Mouse (Mus musculus): Measurements from ENCODE around the gene Gdap1l1. TPM values are rescaled to one million over a fixed set of nuclear protein-coding genes. Genes with fewer than 3 reads are reported as not detected.

Gdap1l1 gene
- 135 and 150 TPM in 2 replicates for polyA plus RNA-seq (2014; fragmentation: Nextera tagmentation; extraction: Ambion mirVana)

GRCm38 (mm10) chr2:163438246-163438618, at the start of gene Gdap1l1:
TSS of gene Gdap1l1 (plus strand) at chr2:163438476.
- under 1% methylated on average over 18 of the region's 18 CpGs for WGBS
- Histone ChIP-seq H3K9ac (replicated peaks; ENCODE audit: low read length) (peak within 1 kb of the TSS; percentile 94), H3K4me2 (ENCODE audit: low read length) (peak within 1 kb of the TSS; percentile 75), H3K4me3 (replicated peaks; ENCODE audit: low read depth, low read length) (peak within 1 kb of the TSS; percentile 91), H3K4me1 (ENCODE audit: control insufficient read depth, insufficient read depth, low read length) (peaks cover 26% of the 10 kb centered on the region), H3K27me3 (ENCODE audit: control insufficient read depth, insufficient read depth, low read length) (no peaks in the 10 kb centered on the region), H3K36me3 (ENCODE audit: control insufficient read depth, insufficient read depth, low read length) (0 out of 2 replicates have a peak, but pooled peaks cover 6% of the 10 kb centered on the region), H3K27ac (replicated peaks; ENCODE audit: low read depth, low read length) (peak within 1 kb of the TSS; percentile 92), H3K9me3 (ENCODE audit: control insufficient read depth, low read length) (no peaks in the 10 kb centered on the region)
- ATAC-seq (ENCODE audit: low FRiP score, low TSS enrichment): peak; percentile 83
- DNase-seq: peak; percentile 90

DNA sequence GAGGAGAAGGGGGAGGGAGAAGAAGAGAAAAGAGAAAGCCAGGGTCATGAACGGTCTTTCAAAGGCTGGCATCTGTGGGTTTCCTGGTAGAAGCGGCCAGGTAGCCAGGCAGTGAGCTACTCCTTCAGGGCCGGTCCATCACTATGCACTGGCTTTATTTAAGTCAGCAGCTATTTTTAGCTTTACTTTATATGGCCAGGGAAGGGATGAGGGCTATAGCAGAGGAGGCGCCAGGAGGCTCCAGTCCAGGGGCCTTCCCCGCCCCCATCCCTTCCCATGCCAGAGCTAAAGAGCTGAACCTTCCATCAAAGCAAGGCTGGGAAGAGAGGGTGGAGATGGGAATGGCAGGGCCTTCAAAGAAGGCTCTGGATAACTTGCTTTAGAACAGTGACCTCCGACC, 45.8 kb upstream of the Gdap1l1 start:
- H3K4me1 ChIP-seq (ENCODE audit: control insufficient read depth, insufficient read depth, low read length): no peaks in the 10 kb centered on the region
- no peaks in the 10 kb centered on the region for H3K9me3 ChIP-seq (ENCODE audit: control insufficient read depth, low read length)
- no peak overlapping the region for H3K27ac ChIP-seq (replicated peaks; ENCODE audit: low read depth, low read length)
- no peaks in the 10 kb centered on the region for H3K36me3 ChIP-seq (ENCODE audit: control insufficient read depth, insufficient read depth, low read length)
- ATAC-seq (ENCODE audit: low FRiP score, low TSS enrichment): no peak
- WGBS: 82% methylated on average over 6 of the region's 6 CpGs
- H3K9ac ChIP-seq (replicated peaks; ENCODE audit: low read length): no peak overlapping the region
- DNase-seq: no peak
- H3K4me2 ChIP-seq (ENCODE audit: low read length): no peak overlapping the region
- no peak overlapping the region for H3K4me3 ChIP-seq (replicated peaks; ENCODE audit: low read depth, low read length)
- no peaks in the 10 kb centered on the region for H3K27me3 ChIP-seq (ENCODE audit: control insufficient read depth, insufficient read depth, low read length)

DNA sequence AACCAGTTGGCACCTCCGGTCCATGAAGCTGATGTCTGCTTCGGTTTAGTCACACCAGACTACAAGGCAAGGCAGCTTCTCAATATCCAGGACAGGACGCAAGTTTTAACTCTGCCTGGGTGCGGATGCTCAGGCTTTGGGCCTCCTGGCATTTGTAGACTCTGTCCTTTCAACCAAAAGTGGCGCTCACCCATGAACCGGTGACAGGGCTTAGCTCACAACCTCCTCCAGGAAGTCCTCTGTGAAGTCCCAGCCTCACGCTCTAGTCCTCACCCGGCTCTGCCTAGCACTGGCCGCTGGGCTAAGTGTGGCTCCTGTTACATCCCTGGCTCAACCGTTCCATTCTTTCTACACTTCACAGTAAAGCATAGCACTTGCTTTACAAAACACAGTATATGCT, 45.0 kb upstream of the Gdap1l1 start:
- Histone ChIP-seq H3K27ac (replicated peaks; ENCODE audit: low read depth, low read length) (no peak overlapping the region), H3K4me2 (ENCODE audit: low read length) (no peak overlapping the region), H3K4me1 (ENCODE audit: control insufficient read depth, insufficient read depth, low read length) (no peaks in the 10 kb centered on the region), H3K9me3 (ENCODE audit: control insufficient read depth, low read length) (no peaks in the 10 kb centered on the region), H3K9ac (replicated peaks; ENCODE audit: low read length) (no peak overlapping the region), H3K4me3 (replicated peaks; ENCODE audit: low read depth, low read length) (no peak overlapping the region), H3K36me3 (ENCODE audit: control insufficient read depth, insufficient read depth, low read length) (no peaks in the 10 kb centered on the region), H3K27me3 (ENCODE audit: control insufficient read depth, insufficient read depth, low read length) (no peaks in the 10 kb centered on the region)
- no peak for DNase-seq
- ATAC-seq (ENCODE audit: low FRiP score, low TSS enrichment): no peak
- 90% methylated on average over 10 of the region's 10 CpGs for WGBS

GRCm38 (mm10) chr2:163393976-163394375, 44.3 kb upstream of the Gdap1l1 start:
- Histone ChIP-seq H3K9ac (replicated peaks; ENCODE audit: low read length) (no peak overlapping the region), H3K4me1 (ENCODE audit: control insufficient read depth, insufficient read depth, low read length) (no peaks in the 10 kb centered on the region), H3K27me3 (ENCODE audit: control insufficient read depth, insufficient read depth, low read length) (no peaks in the 10 kb centered on the region), H3K36me3 (ENCODE audit: control insufficient read depth, insufficient read depth, low read length) (no peaks in the 10 kb centered on the region), H3K9me3 (ENCODE audit: control insufficient read depth, low read length) (no peaks in the 10 kb centered on the region), H3K4me2 (ENCODE audit: low read length) (no peak overlapping the region), H3K27ac (replicated peaks; ENCODE audit: low read depth, low read length) (no peak overlapping the region), H3K4me3 (replicated peaks; ENCODE audit: low read depth, low read length) (no peak overlapping the region)
- DNase-seq (no peak), ATAC-seq (ENCODE audit: low FRiP score, low TSS enrichment) (no peak)
- WGBS: 76% methylated on average over 6 of the region's 6 CpGs

DNA sequence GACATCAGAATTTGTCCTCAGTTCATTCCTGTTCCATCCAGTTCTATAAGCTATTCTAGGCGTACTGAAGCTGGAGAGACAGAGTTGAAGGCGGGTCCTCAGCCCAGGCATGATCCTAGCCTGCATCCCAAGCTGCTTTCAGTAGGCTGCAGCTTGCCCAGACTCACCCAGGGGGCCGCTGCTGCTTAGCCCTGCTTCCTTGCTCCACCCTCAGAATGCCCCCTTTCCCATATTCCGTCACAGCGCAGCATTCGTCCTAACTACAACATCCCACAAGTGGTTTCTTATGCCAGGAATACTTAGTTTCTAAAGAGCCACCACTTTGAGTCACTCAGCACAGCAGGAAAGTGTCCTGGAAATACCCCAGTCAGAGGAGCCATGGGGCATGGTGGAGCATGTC, 43.3 kb upstream of the Gdap1l1 start:
- no peak overlapping the region for H3K9ac ChIP-seq (replicated peaks; ENCODE audit: low read length)
- H3K36me3 ChIP-seq (ENCODE audit: control insufficient read depth, insufficient read depth, low read length): no peaks in the 10 kb centered on the region
- no peaks in the 10 kb centered on the region for H3K27me3 ChIP-seq (ENCODE audit: control insufficient read depth, insufficient read depth, low read length)
- ATAC-seq (ENCODE audit: low FRiP score, low TSS enrichment) (no peak), DNase-seq (no peak)
- no peaks in the 10 kb centered on the region for H3K4me1 ChIP-seq (ENCODE audit: control insufficient read depth, insufficient read depth, low read length)
- H3K4me2 ChIP-seq (ENCODE audit: low read length): no peak overlapping the region
- WGBS: 74% methylated on average over 6 of the region's 6 CpGs
- no peaks in the 10 kb centered on the region for H3K9me3 ChIP-seq (ENCODE audit: control insufficient read depth, low read length)
- no peak overlapping the region for H3K27ac ChIP-seq (replicated peaks; ENCODE audit: low read depth, low read length)
- no peak overlapping the region for H3K4me3 ChIP-seq (replicated peaks; ENCODE audit: low read depth, low read length)

DNA sequence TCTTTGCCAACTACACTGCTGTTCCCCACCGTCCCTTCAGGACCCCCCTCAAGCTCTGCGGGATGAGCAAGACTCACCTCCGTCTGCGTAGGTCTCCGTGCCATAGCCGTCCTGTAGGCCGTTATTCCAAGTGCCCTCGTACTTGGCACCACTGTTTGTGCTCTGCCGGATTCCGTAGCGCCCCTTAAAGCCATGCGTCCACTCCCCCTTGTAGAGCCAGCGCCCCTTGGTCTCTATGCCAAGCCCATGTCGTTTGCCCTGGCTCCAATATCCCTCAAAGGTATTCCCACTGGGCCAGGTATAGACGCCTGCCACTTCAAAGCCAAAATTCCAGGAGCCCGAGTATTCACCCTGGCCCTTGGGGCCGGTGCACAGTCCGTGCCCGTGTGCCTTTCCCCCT, 41.2 kb upstream of the Gdap1l1 start:
- 92% methylated on average over 19 of the region's 19 CpGs for WGBS
- Histone ChIP-seq H3K36me3 (ENCODE audit: control insufficient read depth, insufficient read depth, low read length) (no peaks in the 10 kb centered on the region), H3K4me1 (ENCODE audit: control insufficient read depth, insufficient read depth, low read length) (no peaks in the 10 kb centered on the region), H3K4me2 (ENCODE audit: low read length) (no peak overlapping the region), H3K27ac (replicated peaks; ENCODE audit: low read depth, low read length) (no peak overlapping the region), H3K4me3 (replicated peaks; ENCODE audit: low read depth, low read length) (no peak overlapping the region), H3K27me3 (ENCODE audit: control insufficient read depth, insufficient read depth, low read length) (no peaks in the 10 kb centered on the region), H3K9ac (replicated peaks; ENCODE audit: low read length) (no peak overlapping the region), H3K9me3 (ENCODE audit: control insufficient read depth, low read length) (no peaks in the 10 kb centered on the region)
- no peak for ATAC-seq (ENCODE audit: low FRiP score, low TSS enrichment)
- no peak for DNase-seq

DNA sequence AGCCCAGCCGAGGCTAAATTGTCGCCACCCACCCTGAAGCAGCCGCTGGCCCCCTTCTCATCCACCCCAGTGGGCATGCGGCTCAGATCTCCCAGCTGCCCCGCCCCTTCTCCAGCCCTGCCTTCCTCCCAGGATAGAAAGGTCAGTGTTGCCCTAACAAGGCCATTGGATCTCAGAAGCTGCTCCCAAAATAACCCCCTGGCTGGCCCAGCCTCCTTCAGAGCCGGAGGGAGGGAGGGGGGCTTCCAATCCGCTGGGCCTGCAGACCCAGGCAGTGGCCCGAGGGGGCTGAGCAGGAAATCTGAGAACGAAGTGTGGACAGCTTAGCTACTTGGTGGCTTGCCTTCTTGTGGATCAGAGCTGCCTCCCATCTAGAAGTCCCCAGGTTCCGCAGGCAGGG, 40.4 kb upstream of the Gdap1l1 start, which contains the start of gene Jph2:
Jph2 (minus strand) TSS at position 89 of the 400 bp plus-strand sequence.
- no peak within 1 kb of the TSS for H3K4me2 ChIP-seq (ENCODE audit: low read length)
- DNase-seq: no peak

DNA sequence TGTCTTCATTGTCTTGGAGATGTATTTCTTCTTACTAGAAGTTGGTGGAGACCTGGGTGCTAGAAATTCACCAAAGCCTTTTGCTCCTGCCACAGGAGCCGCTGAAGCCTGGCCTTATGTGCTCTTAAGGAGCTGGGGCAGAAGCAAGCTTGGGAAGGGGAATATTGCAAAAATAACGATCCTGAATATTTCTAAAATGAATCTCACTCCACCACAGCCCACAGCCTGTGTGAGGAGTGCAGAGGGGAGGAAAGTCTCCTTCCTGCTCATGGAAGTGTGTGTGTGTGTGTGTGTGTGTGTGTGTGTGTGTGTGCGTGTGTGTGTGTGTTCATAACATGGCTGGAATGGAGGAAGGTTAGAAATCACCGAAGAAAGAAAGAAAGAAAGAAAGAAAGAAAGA, 39.5 kb upstream of the Gdap1l1 start:
- Histone ChIP-seq H3K36me3 (ENCODE audit: control insufficient read depth, insufficient read depth, low read length) (no peaks in the 10 kb centered on the region), H3K27me3 (ENCODE audit: control insufficient read depth, insufficient read depth, low read length) (no peaks in the 10 kb centered on the region), H3K4me2 (ENCODE audit: low read length) (no peak overlapping the region), H3K9me3 (ENCODE audit: control insufficient read depth, low read length) (no peaks in the 10 kb centered on the region), H3K4me1 (ENCODE audit: control insufficient read depth, insufficient read depth, low read length) (no peaks in the 10 kb centered on the region), H3K4me3 (replicated peaks; ENCODE audit: low read depth, low read length) (no peak overlapping the region), H3K27ac (replicated peaks; ENCODE audit: low read depth, low read length) (no peak overlapping the region), H3K9ac (replicated peaks; ENCODE audit: low read length) (no peak overlapping the region)
- WGBS: 85% methylated on average over 4 of the region's 4 CpGs
- ATAC-seq (ENCODE audit: low FRiP score, low TSS enrichment) (no peak), DNase-seq (no peak)

More for the DNA sequence above, 40.4 kb upstream of the Gdap1l1 start, which contains the start of gene Jph2:
- 8% methylated on average over 10 of the region's 10 CpGs for WGBS
- no peaks in the 10 kb centered on the region for H3K4me1 ChIP-seq (ENCODE audit: control insufficient read depth, insufficient read depth, low read length)
- H3K36me3 ChIP-seq (ENCODE audit: control insufficient read depth, insufficient read depth, low read length): no peaks in the 10 kb centered on the region
- no peak within 1 kb of the TSS for H3K4me3 ChIP-seq (replicated peaks; ENCODE audit: low read depth, low read length)
- ATAC-seq (ENCODE audit: low FRiP score, low TSS enrichment): no peak
- H3K9me3 ChIP-seq (ENCODE audit: control insufficient read depth, low read length): no peaks in the 10 kb centered on the region
- no peaks in the 10 kb centered on the region for H3K27me3 ChIP-seq (ENCODE audit: control insufficient read depth, insufficient read depth, low read length)
- no peak within 1 kb of the TSS for H3K9ac ChIP-seq (replicated peaks; ENCODE audit: low read length)
- no peak within 1 kb of the TSS for H3K27ac ChIP-seq (replicated peaks; ENCODE audit: low read depth, low read length)

- H3K9me3 ChIP-seq (ENCODE audit: control insufficient read depth, low read length): no peaks in the 10 kb centered on the region
- 79% methylated on average over 8 of the region's 8 CpGs for WGBS
- 0 out of 2 replicates have a peak, but pooled peaks cover 3% of the 10 kb centered on the region for H3K36me3 ChIP-seq (ENCODE audit: control insufficient read depth, insufficient read depth, low read length)
- H3K27me3 ChIP-seq (ENCODE audit: control insufficient read depth, insufficient read depth, low read length): no peaks in the 10 kb centered on the region
- no peak for ATAC-seq (ENCODE audit: low FRiP score, low TSS enrichment)
- DNase-seq: no peak
- no peak overlapping the region for H3K4me3 ChIP-seq (replicated peaks; ENCODE audit: low read depth, low read length)
- H3K4me2 ChIP-seq (ENCODE audit: low read length): no peak overlapping the region
- no peak overlapping the region for H3K9ac ChIP-seq (replicated peaks; ENCODE audit: low read length)
- no peak overlapping the region for H3K27ac ChIP-seq (replicated peaks; ENCODE audit: low read depth, low read length)
- no peaks in the 10 kb centered on the region for H3K4me1 ChIP-seq (ENCODE audit: control insufficient read depth, insufficient read depth, low read length)
Measured at GRCm38 (mm10) chr2:163399222-163399621, 39.1 kb upstream of the Gdap1l1 start.

All from midbrain, embryonic 14.5 days (tissue).